Mouse (Mus musculus) thymus, postnatal 36 days (tissue): Measurements from ENCODE around the gene Arrb1.

Source experiments
- DNase-seq, 2 experiments: peaks; one replicate each; pipeline ENCODE4 v3.0.0; 2022; ENCODE audit warnings: mixed read lengths in 2 of 2

Gene Arrb1

GRCm38 (mm10) chr7:99539201-99539891 is 4.1 kb downstream of the Arrb1 start:
- DNase-seq, result no peak

GRCm38 (mm10) chr7:99540016-99540415 is 4.8 kb downstream of the Arrb1 start:
- DNase-seq, result no peak

GRCm38 (mm10) chr7:99541204-99541603 is 5.9 kb downstream of the Arrb1 start:
- DNase-seq, result no peak

- DNase-seq, result no peak
Measured at GRCm38 (mm10) chr7:99544272-99544671, 9.0 kb downstream of the Arrb1 start.

GRCm38 (mm10) chr7:99545885-99546745 is 10.8 kb downstream of the Arrb1 start:
- DNase-seq, result peak; percentile 54 to 59

GRCm38 (mm10) chr7:99547584-99548487 is 12.6 kb downstream of the Arrb1 start:
- no peak for DNase-seq

GRCm38 (mm10) chr7:99549668-99550067 is 14.4 kb downstream of the Arrb1 start:
- DNase-seq, result no peak

GRCm38 (mm10) chr7:99551623-99552022 is 16.4 kb downstream of the Arrb1 start:
- no peak for DNase-seq

- DNase-seq, result no peak
Measured at GRCm38 (mm10) chr7:99553222-99553884, 18.1 kb downstream of the Arrb1 start.

GRCm38 (mm10) chr7:99553885-99554269 is 18.6 kb downstream of the Arrb1 start:
- no peak for DNase-seq

- peak; percentile 48 to 49 for DNase-seq
Measured at GRCm38 (mm10) chr7:99555862-99556261, 20.6 kb downstream of the Arrb1 start.

GRCm38 (mm10) chr7:99559091-99559490 is 23.8 kb downstream of the Arrb1 start:
- DNase-seq, result no peak

- no peak for DNase-seq
Measured at GRCm38 (mm10) chr7:99562478-99562877, 27.2 kb downstream of the Arrb1 start.

GRCm38 (mm10) chr7:99563224-99563623 is 28.0 kb downstream of the Arrb1 start:
- no peak for DNase-seq

- no peak for DNase-seq
Measured at GRCm38 (mm10) chr7:99565325-99565881, 30.1 kb downstream of the Arrb1 start.

- DNase-seq, result peak in 1 of 2 experiments; percentile 50
Measured at GRCm38 (mm10) chr7:99570680-99571079, 35.4 kb downstream of the Arrb1 start.

- DNase-seq, result peak; percentile 81 to 91
Measured at GRCm38 (mm10) chr7:99572931-99573330, 37.7 kb downstream of the Arrb1 start.

- peak in 1 of 2 experiments; percentile 28 for DNase-seq
Measured at GRCm38 (mm10) chr7:99573351-99573750, 38.1 kb downstream of the Arrb1 start.

GRCm38 (mm10) chr7:99578246-99578645 is 43.0 kb downstream of the Arrb1 start:
- DNase-seq, result no peak

GRCm38 (mm10) chr7:99579491-99580190 is 44.4 kb downstream of the Arrb1 start:
- DNase-seq, result peak in 1 of 2 experiments; percentile 42

GRCm38 (mm10) chr7:99580247-99580646 is 45.0 kb downstream of the Arrb1 start:
- no peak for DNase-seq
